Mouse (Mus musculus): ENCODE measurements around the gene Uso1.
"Not testable (repeated sequence)": the region's sequence is repeated elsewhere in the genome, so short reads cannot be mapped to it uniquely, and the experiment has no call there.

The Uso1 gene

GRCm38 (mm10) chr5:92127141-92127625, 10.6 kb upstream of the Uso1 start:
- in situ Hi-C loops (cut with MboI, MseI), result no loop called here

GRCm38 (mm10) chr5:92127751-92128150, 10.0 kb upstream of the Uso1 start:
- in situ Hi-C loops (cut with MboI, MseI), result no loop called here

- in situ Hi-C loops (cut with MboI, MseI), result no loop called here
Measured at GRCm38 (mm10) chr5:92128570-92128969, 9.2 kb upstream of the Uso1 start.

- in situ Hi-C loops (cut with MboI, MseI), result no loop called here
Measured at GRCm38 (mm10) chr5:92129321-92129768, 8.4 kb upstream of the Uso1 start.

GRCm38 (mm10) chr5:92130040-92130682, 7.6 kb upstream of the Uso1 start:
- in situ Hi-C loops (cut with MboI, MseI), result no loop called here

GRCm38 (mm10) chr5:92132127-92132526, 5.6 kb upstream of the Uso1 start:
- in situ Hi-C loops (cut with MboI, MseI), result no loop called here

GRCm38 (mm10) chr5:92133006-92133405, 4.7 kb upstream of the Uso1 start:
- in situ Hi-C loops (cut with MboI, MseI), result not testable (repeated sequence)

GRCm38 (mm10) chr5:92134934-92135333, 2.8 kb upstream of the Uso1 start:
- in situ Hi-C loops (cut with MboI, MseI), result no loop called here

- in situ Hi-C loops (cut with MboI, MseI), result no loop called here
Measured at GRCm38 (mm10) chr5:92136536-92137238, 1.1 kb upstream of the Uso1 start.

GRCm38 (mm10) chr5:92138093-92138621, 419 bp downstream of the Uso1 start:
- in situ Hi-C loops (cut with MboI, MseI), result no loop called here

- in situ Hi-C loops (cut with MboI, MseI), result no loop called here
Measured at GRCm38 (mm10) chr5:92139191-92139590, 1.5 kb downstream of the Uso1 start.

- in situ Hi-C loops (cut with MboI, MseI), result no loop called here
Measured at GRCm38 (mm10) chr5:92141696-92142095, 4.0 kb downstream of the Uso1 start.

- in situ Hi-C loops (cut with MboI, MseI), result no loop called here
Measured at GRCm38 (mm10) chr5:92142481-92142880, 4.7 kb downstream of the Uso1 start.

- in situ Hi-C loops (cut with MboI, MseI), result no loop called here
Measured at GRCm38 (mm10) chr5:92143665-92144064, 5.9 kb downstream of the Uso1 start.

- in situ Hi-C loops (cut with MboI, MseI), result no loop called here
Measured at GRCm38 (mm10) chr5:92144954-92145708, 7.4 kb downstream of the Uso1 start.

- in situ Hi-C loops (cut with MboI, MseI), result no loop called here
Measured at GRCm38 (mm10) chr5:92148248-92148647, 10.5 kb downstream of the Uso1 start.

GRCm38 (mm10) chr5:92149330-92149982, 11.7 kb downstream of the Uso1 start:
- in situ Hi-C loops (cut with MboI, MseI), result no loop called here

GRCm38 (mm10) chr5:92154861-92155260, 17.1 kb downstream of the Uso1 start:
- in situ Hi-C loops (cut with MboI, MseI), result no loop called here

GRCm38 (mm10) chr5:92165976-92166375, 28.2 kb downstream of the Uso1 start:
- in situ Hi-C loops (cut with MboI, MseI), result no loop called here

GRCm38 (mm10) chr5:92183071-92183830, 45.5 kb downstream of the Uso1 start:
- in situ Hi-C loops (cut with MboI, MseI), result no loop called here

All from T-helper 1 cell (primary cell).